Mouse (Mus musculus) 3T3-L1 (cell line): ENCODE data around the gene Commd7.
"Not testable (repeated sequence)": the region's sequence is repeated elsewhere in the genome, so short reads cannot be mapped to it uniquely, and the experiment has no call there.

Experiments used
- DNase-seq: peaks from one replicate; pipeline ENCODE4 v3.0.0-alpha.2; 2015; ENCODE audit warnings: low read depth, low spot score

Gene Commd7

GRCm38 (mm10) chr2:153631976-153632870 is at the start of gene Commd7:
Gene Commd7, minus strand, starts transcription at chr2:153632781.
- peak; percentile 79 for DNase-seq

- no peak for DNase-seq
Measured at GRCm38 (mm10) chr2:153679959-153680358, 47.4 kb upstream of the Commd7 start.

- no peak for DNase-seq
Measured at GRCm38 (mm10) chr2:153677550-153677949, 45.0 kb upstream of the Commd7 start.

GRCm38 (mm10) chr2:153676944-153677343 is 44.4 kb upstream of the Commd7 start:
- DNase-seq = no peak

GRCm38 (mm10) chr2:153675364-153675763 is 42.8 kb upstream of the Commd7 start:
- DNase-seq = not testable (repeated sequence)

GRCm38 (mm10) chr2:153672619-153673018 is 40.0 kb upstream of the Commd7 start:
- DNase-seq = peak; percentile 31

- DNase-seq = no peak
Measured at GRCm38 (mm10) chr2:153670111-153670510, 37.5 kb upstream of the Commd7 start.

- peak; percentile 80 for DNase-seq
Measured at GRCm38 (mm10) chr2:153668754-153669376, 36.3 kb upstream of the Commd7 start.

GRCm38 (mm10) chr2:153665401-153665800 is 32.8 kb upstream of the Commd7 start:
- peak; percentile 20 for DNase-seq

- DNase-seq = no peak
Measured at GRCm38 (mm10) chr2:153660616-153661015, 28.0 kb upstream of the Commd7 start.

GRCm38 (mm10) chr2:153657659-153658058 is 25.1 kb upstream of the Commd7 start:
- DNase-seq = not testable (repeated sequence)

- DNase-seq = no peak
Measured at GRCm38 (mm10) chr2:153651681-153652080, 19.1 kb upstream of the Commd7 start.

- DNase-seq = peak; percentile 16
Measured at GRCm38 (mm10) chr2:153650014-153650687, 17.6 kb upstream of the Commd7 start.

- peak; percentile 37 for DNase-seq
Measured at GRCm38 (mm10) chr2:153649298-153650013, 16.9 kb upstream of the Commd7 start, which contains the start of gene Dnmt3b. Gene Dnmt3b, plus strand, starts transcription at chr2:153649450.

- no peak for DNase-seq
Measured at GRCm38 (mm10) chr2:153648773-153649297, 16.3 kb upstream of the Commd7 start.

- no peak for DNase-seq
Measured at GRCm38 (mm10) chr2:153642999-153643398, 10.4 kb upstream of the Commd7 start.

GRCm38 (mm10) chr2:153642496-153642895 is 9.9 kb upstream of the Commd7 start:
- no peak for DNase-seq

GRCm38 (mm10) chr2:153638977-153639680 is 6.5 kb upstream of the Commd7 start:
- no peak for DNase-seq

- no peak for DNase-seq
Measured at GRCm38 (mm10) chr2:153633259-153633658, 678 bp upstream of the Commd7 start.

GRCm38 (mm10) chr2:153632871-153633226 is 268 bp upstream of the Commd7 start:
- no peak for DNase-seq

- DNase-seq = no peak
Measured at GRCm38 (mm10) chr2:153630950-153631349, 1.6 kb downstream of the Commd7 start.
